Mouse (Mus musculus): ENCODE data around the gene Sox1. TPM values are rescaled to one million over a fixed set of nuclear protein-coding genes. Genes with fewer than 3 reads are reported as not detected.

Gene Sox1
- total RNA-seq, 2 experiments from 2014 or later, result 10.8 to 11.6 TPM

DNA sequence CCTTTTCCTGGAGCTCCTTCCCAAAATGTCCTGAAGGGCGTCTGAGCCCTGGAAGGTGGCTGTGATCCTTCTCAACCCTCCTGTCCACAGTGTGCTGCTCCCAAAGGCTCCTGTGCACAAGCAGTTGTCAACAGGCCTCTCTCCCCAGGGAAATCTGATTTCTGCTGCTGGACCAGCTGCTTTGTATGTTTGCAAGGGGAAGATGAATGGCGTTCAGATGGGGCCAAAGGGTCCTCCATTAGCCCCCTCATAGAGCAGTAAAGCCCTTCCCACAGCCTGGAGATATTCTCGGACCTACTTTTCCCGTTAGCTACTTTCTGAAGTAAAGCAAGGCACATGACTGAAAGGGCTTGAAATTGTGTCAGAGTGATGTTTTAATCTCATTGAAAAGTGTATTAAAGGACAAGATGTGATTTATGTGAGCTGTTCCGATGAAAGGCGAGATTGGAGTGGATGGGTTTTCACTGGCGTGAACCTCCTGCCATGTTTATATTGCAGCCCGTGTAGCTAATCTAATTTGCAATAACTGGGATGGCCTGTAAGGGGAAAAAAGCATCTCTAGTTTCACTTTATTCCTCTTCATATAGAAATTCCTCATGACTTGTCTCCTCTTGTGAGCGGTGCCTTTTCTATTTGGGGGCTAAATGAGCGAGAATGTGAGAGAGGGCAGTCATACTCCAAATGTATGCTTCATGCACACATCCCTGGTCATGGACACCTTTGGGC is 6.5 kb upstream of the Sox1 start:
- DNase-seq (ENCODE audit: extremely low spot score in 1 of 2, low spot score in 1 of 2), result no peak

GRCm38 (mm10) chr8:12389116-12389471 is 6.0 kb upstream of the Sox1 start:
- DNase-seq (ENCODE audit: extremely low spot score in 1 of 2, low spot score in 1 of 2), result no peak

GRCm38 (mm10) chr8:12389801-12390639 is 5.1 kb upstream of the Sox1 start:
- no peak for DNase-seq (ENCODE audit: extremely low spot score in 1 of 2, low spot score in 1 of 2)

DNA sequence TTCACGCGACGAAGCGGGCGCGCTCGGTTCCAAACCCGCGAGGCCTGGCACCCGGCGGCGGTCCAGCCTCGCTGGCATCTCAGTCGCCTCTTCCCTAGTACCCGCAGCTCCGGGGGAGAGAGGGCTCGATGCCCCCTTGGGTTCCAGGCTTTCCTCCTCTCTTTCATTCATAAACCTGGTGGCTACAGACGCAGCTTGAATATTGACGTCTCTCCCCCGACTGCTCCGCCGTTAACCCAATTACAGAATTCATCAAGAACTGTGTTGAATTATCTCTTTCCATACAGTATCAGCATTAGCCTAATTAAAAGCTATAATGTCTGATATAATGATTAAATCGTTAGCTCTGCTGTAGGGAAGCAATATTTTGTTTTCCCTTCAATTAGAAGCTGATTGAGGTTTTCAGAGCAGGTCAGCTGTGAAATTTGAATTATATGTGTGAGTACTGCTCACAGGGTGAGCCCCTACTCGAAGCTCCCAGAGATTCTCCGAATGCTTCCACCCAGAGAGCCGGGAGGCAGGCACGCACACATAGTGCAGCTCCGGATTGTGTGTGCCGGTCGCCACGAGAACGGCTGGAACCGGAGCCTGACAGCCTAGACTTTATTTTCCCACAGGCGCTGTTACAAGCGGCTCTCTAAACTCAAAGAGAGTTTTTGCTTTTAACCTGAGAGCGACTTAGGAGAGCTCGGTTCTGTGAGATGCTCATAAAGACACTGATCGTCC is 4.3 kb upstream of the Sox1 start:
- DNase-seq (ENCODE audit: extremely low spot score in 1 of 2, low spot score in 1 of 2), result no peak

- no peak for DNase-seq (ENCODE audit: extremely low spot score in 1 of 2, low spot score in 1 of 2)
Observed at GRCm38 (mm10) chr8:12391366-12392250, 3.5 kb upstream of the Sox1 start.

GRCm38 (mm10) chr8:12392801-12393200 is 2.3 kb upstream of the Sox1 start:
- DNase-seq (ENCODE audit: extremely low spot score in 1 of 2, low spot score in 1 of 2), result no peak

- no peak for DNase-seq (ENCODE audit: extremely low spot score in 1 of 2, low spot score in 1 of 2)
Observed at GRCm38 (mm10) chr8:12394385-12395000, 602 bp upstream of the Sox1 start.

- no peak for DNase-seq (ENCODE audit: extremely low spot score in 1 of 2, low spot score in 1 of 2)
Observed at GRCm38 (mm10) chr8:12396501-12397345, 1.6 kb downstream of the Sox1 start.

DNA sequence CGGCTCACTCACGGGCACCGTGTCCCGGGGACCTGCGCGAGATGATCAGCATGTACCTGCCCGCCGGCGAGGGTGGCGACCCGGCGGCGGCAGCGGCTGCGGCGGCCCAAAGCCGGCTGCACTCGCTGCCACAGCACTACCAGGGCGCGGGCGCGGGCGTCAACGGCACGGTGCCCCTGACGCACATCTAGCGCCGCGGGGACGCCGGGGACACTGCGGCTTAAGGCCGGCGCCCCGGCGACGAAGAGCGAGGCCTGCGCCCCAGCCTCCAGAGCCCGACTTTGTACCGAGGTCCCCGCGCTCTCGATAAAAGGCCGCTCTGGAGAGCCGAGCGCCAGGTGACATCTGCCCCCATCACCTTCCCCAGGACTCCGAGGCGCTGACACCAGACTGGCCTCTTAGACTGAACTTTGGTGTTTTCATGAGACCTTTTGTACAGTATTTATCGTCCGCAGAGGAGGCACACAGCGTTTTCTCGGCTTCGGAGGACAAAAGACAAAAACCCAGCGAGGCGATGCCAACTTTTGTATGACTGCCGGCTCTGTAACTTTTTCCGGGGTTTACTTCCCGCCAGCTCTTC is 2.3 kb downstream of the Sox1 start:
- no peak for DNase-seq (ENCODE audit: extremely low spot score in 1 of 2, low spot score in 1 of 2)

- no peak for DNase-seq (ENCODE audit: extremely low spot score in 1 of 2, low spot score in 1 of 2)
Observed at GRCm38 (mm10) chr8:12398011-12398945, 3.2 kb downstream of the Sox1 start.

DNA sequence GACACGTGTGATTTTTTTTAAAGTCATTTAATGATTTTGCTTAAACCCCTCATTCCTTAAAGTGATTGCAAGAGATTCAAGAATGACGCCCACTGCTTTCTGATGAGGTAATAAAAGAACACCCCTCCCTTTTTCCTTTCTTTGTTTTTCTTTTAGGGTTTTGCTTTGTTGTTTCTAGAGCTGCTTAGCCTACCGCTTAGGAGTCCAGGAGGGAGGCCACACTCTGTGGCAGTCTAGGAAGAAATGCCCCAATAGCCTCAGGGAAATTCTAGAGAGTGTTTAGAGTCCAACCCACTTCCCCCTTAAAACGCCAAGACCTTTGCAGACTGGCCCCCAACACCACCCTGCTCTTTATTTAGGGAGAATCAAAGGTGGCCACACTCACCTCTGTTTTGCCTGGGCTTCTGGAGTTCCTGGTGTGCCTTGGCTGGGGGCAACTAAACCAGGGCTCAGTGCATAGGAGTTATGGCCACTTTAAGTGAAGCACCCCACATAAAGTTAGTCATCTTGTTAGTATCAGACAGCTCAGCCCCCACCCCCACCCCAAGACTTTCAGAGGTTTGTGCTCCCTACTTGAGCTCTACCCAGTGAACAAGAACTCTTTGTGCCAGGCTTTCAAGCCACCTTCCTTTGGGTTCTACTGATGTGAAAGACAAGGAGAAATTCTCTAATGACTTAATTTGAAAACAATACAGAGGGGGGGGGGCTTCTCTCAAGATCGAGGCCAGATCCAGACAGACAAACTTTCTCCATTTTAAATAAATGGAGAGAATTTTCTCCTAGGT is 4.5 kb downstream of the Sox1 start:
- no peak for DNase-seq (ENCODE audit: extremely low spot score in 1 of 2, low spot score in 1 of 2)

- DNase-seq (ENCODE audit: extremely low spot score in 1 of 2, low spot score in 1 of 2), result peak in 1 of 2 experiments; percentile 29
Observed at GRCm38 (mm10) chr8:12400611-12401390, 5.7 kb downstream of the Sox1 start.

DNA sequence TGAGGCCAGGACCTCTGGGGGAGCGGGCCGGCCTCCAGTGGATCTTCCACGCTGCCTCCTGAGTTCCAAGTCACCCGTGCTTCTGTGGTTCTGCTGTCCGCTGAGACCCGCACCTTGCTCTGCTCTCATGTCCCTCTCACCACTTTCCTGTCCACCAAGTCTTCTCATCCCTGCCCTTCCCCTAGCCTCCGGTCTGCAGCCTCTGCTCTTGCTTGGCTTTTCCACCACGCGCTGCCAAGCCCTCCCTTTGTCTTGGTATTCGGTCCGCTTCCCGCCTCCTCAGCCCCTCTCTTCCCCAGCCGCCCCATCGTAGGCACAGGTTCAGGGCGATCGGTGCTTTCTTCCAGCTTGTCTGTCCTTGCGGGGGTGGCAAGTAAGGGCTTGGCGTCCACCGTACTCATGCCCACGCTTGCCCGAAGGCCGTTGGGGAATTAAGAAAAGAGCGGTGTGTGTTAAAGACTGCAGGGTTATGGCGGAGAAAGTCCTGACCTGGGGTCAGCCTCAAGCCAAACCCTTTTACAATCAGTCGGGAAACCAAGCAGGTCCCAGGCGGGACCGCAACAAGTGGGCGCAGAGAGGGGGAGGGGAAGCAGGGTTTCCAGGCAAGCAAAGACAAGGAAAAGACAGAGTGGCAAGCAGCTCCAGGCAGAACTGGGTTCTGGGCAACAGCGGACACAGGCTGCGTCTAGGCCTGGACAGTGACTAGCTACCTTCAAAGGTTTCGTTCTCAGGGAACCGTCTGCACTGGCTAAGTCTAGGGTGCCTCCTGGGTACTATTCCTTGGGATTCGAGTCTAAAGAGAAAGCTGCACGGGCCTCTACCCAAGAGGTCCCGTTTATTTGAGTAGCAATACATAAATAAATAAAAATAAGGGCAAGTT is 6.5 kb downstream of the Sox1 start:
- DNase-seq (ENCODE audit: extremely low spot score in 1 of 2, low spot score in 1 of 2), result no peak

DNA sequence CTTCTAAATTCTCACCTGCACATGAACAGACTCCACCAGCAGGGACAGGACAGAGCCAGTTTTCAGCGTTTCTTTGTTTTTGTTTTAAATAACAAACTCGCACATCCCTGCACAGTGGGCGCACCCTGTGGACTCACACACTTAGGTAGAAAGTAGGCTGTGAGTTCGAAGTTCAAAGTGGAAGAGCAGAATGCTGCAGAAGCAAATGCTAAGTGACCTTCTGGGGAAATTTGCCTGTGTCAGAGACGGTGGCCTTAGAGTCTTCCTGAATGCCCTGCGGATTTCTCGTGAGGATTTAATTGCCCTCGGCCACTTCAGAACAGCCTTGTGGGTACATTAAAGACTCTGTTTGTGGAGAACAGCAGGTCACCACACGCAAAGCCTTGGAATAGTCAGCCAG is 7.6 kb downstream of the Sox1 start:
- DNase-seq (ENCODE audit: extremely low spot score in 1 of 2, low spot score in 1 of 2), result no peak

DNA sequence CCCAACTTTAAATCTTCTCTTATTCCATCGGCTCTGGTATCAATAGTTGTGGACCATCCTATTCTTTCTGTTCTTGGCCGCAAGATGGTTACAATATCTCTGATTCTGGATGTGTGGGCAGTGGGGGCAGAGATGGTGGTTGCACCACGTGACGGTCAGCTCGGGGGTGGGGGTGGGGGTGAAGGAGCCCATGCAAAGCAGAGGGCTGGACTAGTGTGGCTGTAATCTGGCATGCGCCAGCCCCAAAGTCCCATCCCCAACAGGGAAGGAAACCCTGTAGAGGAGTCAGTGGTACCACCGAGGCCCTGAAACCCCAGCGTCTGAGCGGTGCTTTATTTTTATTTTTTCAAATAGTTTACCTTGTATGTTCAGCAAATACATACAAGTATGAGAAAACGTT is 12.9 kb downstream of the Sox1 start:
- DNase-seq (ENCODE audit: extremely low spot score in 1 of 2, low spot score in 1 of 2), result no peak

Data from layer of hippocampus, postnatal 25 days (tissue).